Mouse (Mus musculus) neural tube, embryonic 11.5 days (tissue): ENCODE measurements around the gene Tap2. TPM values are rescaled to one million over a fixed set of nuclear protein-coding genes. Genes with fewer than 3 reads are reported as not detected.

ENCODE experiments used
- ATAC-seq: fragments of 200-750 bp; cut with Nextera tagmentation; 2 replicates; pipeline ENCODE4 v1.8.0; 2017; ENCODE audit warnings: moderate number of reproducible peaks, mild to moderate bottlenecking, moderate TSS enrichment, moderate library complexity; ENCODE audit not compliant: insufficient read depth, low FRiP score, low TSS enrichment
- DNase-seq: peaks from one replicate; pipeline ENCODE4 v3.0.0-alpha.2; 2015; ENCODE audit warnings: low spot score
- H3K27ac ChIP-seq: fragments of 300-500 bp; sonication (generic); 2 replicates; pipeline ENCODE4 v1.5.1; 2014; ENCODE audit warnings: low read depth, mild to moderate bottlenecking, low read length
- H3K27me3 ChIP-seq: fragments of 300-500 bp; sonication (generic); 2 replicates; pipeline ENCODE4 v1.6.1; 2014; ENCODE audit warnings: mild to moderate bottlenecking, low read length, mixed read lengths; ENCODE audit not compliant: control insufficient read depth, insufficient read depth
- H3K36me3 ChIP-seq: fragments of 300-500 bp; sonication (generic); 2 replicates; pipeline ENCODE4 v1.6.1; 2014; ENCODE audit warnings: mild to moderate bottlenecking, low read length, moderate library complexity, mixed read lengths; ENCODE audit not compliant: control insufficient read depth, insufficient read depth
- H3K4me1 ChIP-seq: fragments of 300-500 bp; sonication (generic); 2 replicates; pipeline ENCODE4 v1.6.1; 2014; ENCODE audit warnings: low read length, mixed read lengths; ENCODE audit not compliant: control insufficient read depth, insufficient read depth
- H3K4me2 ChIP-seq: fragments of 300-500 bp; sonication (generic); 2 replicates; pipeline ENCODE4 v1.6.1; 2014; ENCODE audit warnings: low read depth, mild to moderate bottlenecking, moderate library complexity
- H3K4me3 ChIP-seq: fragments of 300-500 bp; sonication (generic); 2 replicates; pipeline ENCODE4 v1.5.1; 2014; ENCODE audit warnings: low read depth, low read length
- H3K9ac ChIP-seq: fragments of 300-500 bp; sonication (generic); 2 replicates; pipeline ENCODE4 v1.6.1; 2014; ENCODE audit warnings: mild to moderate bottlenecking, low read length
- H3K9me3 ChIP-seq: fragments of 300-500 bp; sonication (generic); 2 replicates; pipeline ENCODE4 v1.6.1; 2016; ENCODE audit warnings: low read length; ENCODE audit not compliant: control insufficient read depth
- WGBS: fragments of 180-500 bp; shearing (Covaris S2); extraction: QIAGEN DNeasy Blood & Tissue Kit; methylation state at CpG from one replicate; pipeline ENCODE4 v1.1.7; 2014; 5-methylcytosine and 5-hydroxymethylcytosine counted together
- polyA plus RNA-seq: library from polyadenylated mRNA; unstranded; fragments of >200 nt; fragmentation: Nextera tagmentation; extraction: Ambion mirVana; gene quantifications from 2 replicates; pipeline ENCODE4 v1.2.1, GENCODE M21; 2014

Gene Tap2
- 0.59 and 0.60 TPM in 2 replicates for polyA plus RNA-seq

DNA sequence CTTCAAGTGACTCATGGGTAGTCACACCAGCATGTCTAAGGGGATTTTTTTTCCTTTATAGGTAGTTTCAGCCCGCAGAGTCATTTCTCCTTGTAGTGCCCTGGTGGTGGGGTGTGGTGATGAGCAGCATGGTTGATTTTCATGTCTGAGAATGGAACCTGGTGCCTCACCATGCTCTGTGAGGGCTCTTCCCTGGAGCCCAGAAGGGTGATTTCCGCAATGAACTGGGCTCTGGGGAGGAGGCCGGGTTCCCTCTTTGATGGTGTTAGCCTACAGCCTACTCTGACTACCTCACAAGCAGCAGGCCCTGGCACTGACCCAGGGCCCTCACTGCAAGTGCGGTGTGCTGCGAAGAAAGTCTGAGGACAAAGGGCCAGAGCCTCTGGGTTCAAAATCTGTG lies at the start of gene Tap2:
Gene Tap2 (plus strand): TSS at position 84 of the 400 bp plus-strand sequence.
- no peaks in the 10 kb centered on the region; the same call in 1 of the 2 replicates for H3K4me1 ChIP-seq
- H3K27me3 ChIP-seq: peaks cover 34% of the 10 kb centered on the region
- H3K9me3 ChIP-seq: no peaks in the 10 kb centered on the region
- peak within 1 kb of the TSS; percentile 90 for H3K4me2 ChIP-seq
- ATAC-seq (no peak), DNase-seq (no peak)
- H3K36me3 ChIP-seq: no peaks in the 10 kb centered on the region
- peak within 1 kb of the TSS; percentile 60 for H3K9ac ChIP-seq
- WGBS: 64% methylated on average over 5 of the region's 5 CpGs
- no peak within 1 kb of the TSS for H3K27ac ChIP-seq
- peak within 1 kb of the TSS; percentile 62 for H3K4me3 ChIP-seq

DNA sequence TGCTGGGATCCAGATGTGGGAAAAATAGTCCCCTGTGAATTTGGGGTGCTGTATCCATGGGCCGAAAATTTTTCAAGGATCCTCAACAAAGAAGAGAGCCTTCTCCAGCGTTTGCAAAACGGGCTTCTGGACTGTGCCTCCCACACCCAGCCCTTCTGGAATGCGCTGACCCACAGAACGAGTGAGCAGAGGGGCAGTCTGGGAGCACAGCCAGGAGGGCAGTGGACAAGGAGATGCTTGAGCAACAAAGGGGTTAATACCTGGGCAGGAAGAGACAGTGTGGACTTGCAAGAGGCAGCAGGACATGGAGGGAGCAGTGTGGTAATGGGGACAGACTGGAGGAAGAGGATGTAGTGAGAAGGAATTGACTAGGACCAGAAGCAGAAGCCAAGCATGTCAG lies 47.8 kb upstream of the Tap2 start:
- H3K4me1 ChIP-seq: no peaks in the 10 kb centered on the region
- no peak overlapping the region for H3K9ac ChIP-seq
- H3K27ac ChIP-seq: no peak overlapping the region
- H3K4me3 ChIP-seq: no peak overlapping the region
- no peak overlapping the region for H3K4me2 ChIP-seq
- H3K27me3 ChIP-seq: no peaks in the 10 kb centered on the region
- 65% methylated on average over 5 of the region's 5 CpGs for WGBS
- no peak for ATAC-seq
- H3K36me3 ChIP-seq: no peaks in the 10 kb centered on the region
- no peaks in the 10 kb centered on the region for H3K9me3 ChIP-seq
- DNase-seq: no peak

DNA sequence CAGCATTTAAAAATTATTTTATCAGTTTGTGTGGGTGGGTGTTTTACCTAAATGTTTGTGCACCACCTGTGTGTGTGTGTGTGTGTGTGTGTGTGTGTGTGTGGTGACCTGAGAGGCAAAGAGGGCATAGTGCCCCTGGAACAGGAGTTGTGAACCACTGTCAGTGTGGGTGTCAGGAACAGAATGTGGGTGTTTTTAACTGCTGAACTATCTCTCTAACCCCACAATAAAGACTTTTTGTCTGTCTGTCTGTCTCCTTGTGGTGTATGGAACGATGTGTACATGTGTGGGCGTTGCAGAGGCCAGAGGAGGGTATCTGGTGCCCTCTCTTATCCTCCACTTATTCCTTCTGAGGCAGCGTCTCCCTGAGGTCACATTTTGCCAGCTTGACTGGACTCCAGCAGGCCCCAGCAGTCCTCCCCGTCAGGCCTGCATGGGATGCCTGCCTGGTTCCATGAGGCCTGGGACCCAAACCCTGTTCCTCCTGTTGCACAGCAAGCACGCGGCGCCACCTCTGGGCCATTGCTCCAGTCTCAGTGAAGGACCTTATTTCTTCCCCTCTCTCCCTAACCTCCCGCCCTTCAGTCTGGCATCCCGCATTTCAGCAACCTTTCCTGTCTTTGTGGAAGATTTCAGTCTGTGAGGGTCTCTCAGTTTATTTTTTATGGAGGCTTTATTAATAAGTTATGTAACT lies 39.0 kb upstream of the Tap2 start:
- H3K27ac ChIP-seq: no peak overlapping the region

DNA sequence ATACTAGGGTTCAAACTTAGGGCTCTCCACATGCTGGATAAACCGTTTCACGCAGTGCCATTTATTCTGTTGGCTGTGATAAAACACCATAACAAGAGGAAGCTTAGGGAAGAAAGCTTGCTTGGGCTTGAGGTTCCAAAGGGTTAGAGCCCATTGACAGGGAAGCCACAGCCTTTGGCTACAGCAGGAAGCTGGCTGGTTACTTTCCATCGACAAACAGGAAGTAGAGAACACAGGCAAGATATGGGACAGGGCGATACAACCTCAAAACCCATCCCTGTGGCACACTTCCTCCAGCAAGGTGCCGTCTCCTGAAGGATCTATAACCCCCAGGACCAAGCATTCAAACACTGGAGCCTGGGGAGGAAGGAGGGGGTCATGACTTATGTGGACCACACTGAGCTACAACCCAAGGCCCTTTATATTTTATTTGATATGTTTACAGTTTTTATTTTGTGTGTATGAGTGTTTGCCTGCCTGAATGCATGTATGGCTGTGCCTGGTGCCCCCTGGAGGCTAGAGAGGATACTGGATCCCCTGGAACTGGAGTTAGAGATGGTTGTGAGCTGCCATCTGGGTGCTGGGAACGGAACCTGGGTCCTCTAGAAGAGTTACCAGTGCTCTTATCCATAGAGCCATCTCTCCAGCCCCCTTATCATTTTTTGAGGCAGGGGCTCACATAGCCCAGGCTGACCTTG lies 38.1 kb upstream of the Tap2 start:
- H3K9ac ChIP-seq: no peak overlapping the region
- no peaks in the 10 kb centered on the region for H3K36me3 ChIP-seq
- DNase-seq: no peak
- no peaks in the 10 kb centered on the region for H3K4me1 ChIP-seq
- H3K4me3 ChIP-seq: no peak overlapping the region
- H3K27ac ChIP-seq: no peak overlapping the region
- H3K27me3 ChIP-seq: no peaks in the 10 kb centered on the region
- WGBS: 86% methylated on average over 6 of the region's 6 CpGs
- H3K9me3 ChIP-seq: 0 out of 2 replicates have a peak, but pooled peaks cover 2% of the 10 kb centered on the region
- H3K4me2 ChIP-seq: no peak overlapping the region
- ATAC-seq: no peak

More for the DNA sequence above, 39.0 kb upstream of the Tap2 start:
- Histone ChIP-seq H3K9ac (no peak overlapping the region), H3K4me3 (no peak overlapping the region), H3K4me2 (no peak overlapping the region), H3K9me3 (0 out of 2 replicates have a peak, but pooled peaks cover 2% of the 10 kb centered on the region), H3K36me3 (no peaks in the 10 kb centered on the region), H3K27me3 (no peaks in the 10 kb centered on the region), H3K4me1 (no peaks in the 10 kb centered on the region)
- DNase-seq: peak; percentile 22
- WGBS: 40% methylated on average over 9 of the region's 9 CpGs
- no peak for ATAC-seq

DNA sequence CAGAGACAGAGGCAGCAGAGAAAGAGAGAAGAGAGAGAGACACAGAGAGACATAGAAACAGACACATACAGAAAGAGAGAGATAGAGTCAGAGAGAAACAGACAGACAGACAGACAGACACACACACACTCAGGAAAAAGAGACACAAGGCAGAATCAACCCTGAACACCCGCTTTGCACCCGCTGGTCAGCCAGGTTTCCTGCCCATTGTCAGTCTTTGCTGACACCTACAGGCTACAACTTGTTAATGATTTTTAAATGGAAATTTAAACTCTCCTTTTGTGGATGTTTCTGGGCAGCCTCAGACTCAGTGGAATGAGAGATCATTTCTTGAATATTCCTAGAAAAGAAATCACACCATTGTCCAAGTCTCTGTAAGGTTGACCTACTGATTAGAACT lies 34.0 kb upstream of the Tap2 start:
- H3K9ac ChIP-seq: no peak overlapping the region
- no peak overlapping the region for H3K27ac ChIP-seq
- WGBS: 4% methylated on average over 2 of the region's 2 CpGs
- no peaks in the 10 kb centered on the region for H3K27me3 ChIP-seq
- no peaks in the 10 kb centered on the region for H3K36me3 ChIP-seq
- no peak overlapping the region for H3K4me3 ChIP-seq
- no peak for ATAC-seq
- DNase-seq: peak; percentile 30
- no peak overlapping the region for H3K4me2 ChIP-seq
- no peaks in the 10 kb centered on the region for H3K4me1 ChIP-seq
- 0 out of 2 replicates have a peak, but pooled peaks cover 2% of the 10 kb centered on the region for H3K9me3 ChIP-seq

DNA sequence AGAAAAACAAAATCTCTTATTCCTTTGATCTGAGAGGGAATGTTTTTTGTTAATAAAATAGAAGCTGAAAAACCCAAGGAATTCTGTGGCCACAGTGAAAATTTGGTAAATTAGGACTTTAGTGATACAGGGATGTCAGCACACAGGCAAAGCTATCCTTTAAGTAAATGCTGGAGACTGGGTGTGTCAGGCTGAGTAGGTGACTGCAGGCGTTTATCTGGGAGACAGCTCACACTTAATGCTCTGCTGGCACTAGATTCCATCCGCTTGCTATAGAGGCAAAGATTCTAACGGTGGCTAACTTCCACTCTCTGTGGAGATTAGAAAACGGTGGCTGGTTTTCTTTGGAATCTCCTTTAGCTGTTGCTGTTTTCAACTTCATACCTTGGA lies 32.8 kb upstream of the Tap2 start:
- Histone ChIP-seq H3K36me3 (no peaks in the 10 kb centered on the region), H3K27ac (no peak overlapping the region), H3K4me2 (no peak overlapping the region), H3K27me3 (no peaks in the 10 kb centered on the region), H3K9me3 (0 out of 2 replicates have a peak, but pooled peaks cover 1% of the 10 kb centered on the region), H3K4me3 (no peak overlapping the region), H3K9ac (no peak overlapping the region), H3K4me1 (no peaks in the 10 kb centered on the region)
- 28% methylated on average over 4 of the region's 4 CpGs for WGBS
- DNase-seq (no peak), ATAC-seq (no peak)

DNA sequence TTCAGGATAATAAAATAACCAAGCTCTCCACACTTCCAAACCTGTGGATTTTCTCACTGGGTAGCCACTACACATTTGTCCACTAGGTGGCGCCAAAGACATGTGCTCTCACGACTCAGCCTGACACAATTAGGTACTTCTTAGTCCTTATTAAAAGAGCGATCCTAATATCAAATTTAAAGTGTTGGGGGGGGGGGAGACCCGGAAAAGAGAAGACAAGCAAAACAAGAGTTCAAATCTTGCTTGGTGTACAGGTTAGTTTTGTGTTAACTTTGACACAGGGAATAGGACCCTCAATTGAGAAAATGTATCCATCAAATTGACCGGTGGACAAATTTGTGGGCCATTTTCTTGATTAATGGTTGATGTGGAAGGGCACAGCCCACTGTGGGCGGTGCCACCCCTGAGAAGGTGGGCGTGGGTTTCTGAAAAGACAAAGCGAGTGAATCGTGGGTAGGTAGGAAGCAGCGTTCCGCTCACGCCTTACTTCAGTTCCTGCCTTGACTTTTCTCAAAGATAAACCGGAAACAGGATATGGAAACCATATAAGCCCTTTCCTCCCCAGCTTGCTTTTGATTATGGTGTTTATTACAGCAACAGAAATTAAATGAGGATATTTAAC lies 32.3 kb upstream of the Tap2 start:
- ATAC-seq (no peak), DNase-seq (peak; percentile 72)
- 45% methylated on average over 13 of the region's 13 CpGs for WGBS
- no peak overlapping the region for H3K27ac ChIP-seq
- no peaks in the 10 kb centered on the region for H3K9me3 ChIP-seq
- no peaks in the 10 kb centered on the region for H3K36me3 ChIP-seq
- no peaks in the 10 kb centered on the region for H3K27me3 ChIP-seq
- H3K4me2 ChIP-seq: no peak overlapping the region
- no peak overlapping the region for H3K9ac ChIP-seq
- H3K4me3 ChIP-seq: no peak overlapping the region
- no peaks in the 10 kb centered on the region for H3K4me1 ChIP-seq

DNA sequence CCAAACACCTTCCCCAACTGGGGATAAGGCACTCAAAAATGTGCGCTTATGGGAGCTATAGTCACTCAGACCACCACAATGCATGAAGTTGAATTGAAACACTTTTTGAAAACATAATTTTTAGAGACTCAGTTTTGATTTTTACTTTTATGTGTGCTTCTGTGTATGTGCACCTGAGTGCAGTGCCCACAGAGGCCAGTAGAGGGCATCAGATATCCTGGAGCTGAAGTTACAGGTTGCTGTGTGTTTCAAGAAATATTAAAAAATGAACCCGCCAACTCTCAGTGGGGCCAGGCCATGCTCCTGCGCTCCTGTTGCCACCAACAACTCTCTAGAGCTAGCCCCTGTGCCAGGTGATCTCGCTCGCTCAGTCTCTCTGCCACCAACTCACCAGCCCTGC lies 30.8 kb upstream of the Tap2 start:
- Histone ChIP-seq H3K4me1 (no peaks in the 10 kb centered on the region), H3K36me3 (no peaks in the 10 kb centered on the region), H3K9me3 (no peaks in the 10 kb centered on the region; the same call in 1 of the 2 replicates), H3K4me3 (no peak overlapping the region), H3K9ac (no peak overlapping the region), H3K27me3 (no peaks in the 10 kb centered on the region), H3K27ac (no peak overlapping the region), H3K4me2 (no peak overlapping the region)
- ATAC-seq (no peak), DNase-seq (no peak)
- 91% methylated on average over 5 of the region's 5 CpGs for WGBS
